Mouse (Mus musculus): ENCODE data around the gene Usp6nl. TPM values are rescaled to one million over a fixed set of nuclear protein-coding genes. Genes with fewer than 3 reads are reported as not detected.

Gene Usp6nl
- polyA plus RNA-seq, 1 experiment from 2014 or later = 12.2 TPM

- ATAC-seq (ENCODE audit: insufficient read depth, low FRiP score, low TSS enrichment) = no peak
- peaks cover 8% of the 10 kb centered on the region for H3K36me3 ChIP-seq (ENCODE audit: control insufficient read depth, insufficient read depth, low read length)
These were observed 113.9 kb downstream of the Usp6nl start for GRCm38 (mm10) chr2:6436085-6436950.

DNA sequence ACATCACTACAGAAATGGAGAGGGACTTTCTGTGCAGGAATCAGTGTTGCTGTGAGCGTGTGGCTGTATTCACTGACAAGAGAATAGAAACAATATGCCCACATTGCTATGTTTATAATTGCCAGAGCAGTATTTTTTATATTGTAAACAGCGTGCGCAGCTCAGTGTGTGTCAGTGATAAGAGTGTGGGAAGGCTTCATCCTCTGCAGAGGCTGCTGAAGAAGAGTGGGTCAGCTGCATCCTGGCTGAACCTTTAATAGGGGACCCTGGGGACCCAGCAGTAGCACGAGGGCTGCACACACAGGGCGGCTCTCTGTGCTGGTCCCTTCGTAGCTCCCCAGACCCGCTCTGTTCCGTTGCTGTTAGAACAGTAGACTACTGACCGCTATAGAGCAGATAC lies 119.2 kb downstream of the Usp6nl start:
- no peak overlapping the region for H3K4me2 ChIP-seq (ENCODE audit: low read depth)
- H3K27me3 ChIP-seq (ENCODE audit: control insufficient read depth, insufficient read depth, low read length) = no peaks in the 10 kb centered on the region
- ATAC-seq (ENCODE audit: insufficient read depth, low FRiP score, low TSS enrichment) (no peak), DNase-seq (ENCODE audit: low spot score) (no peak)
- no peaks in the 10 kb centered on the region for H3K9me3 ChIP-seq (ENCODE audit: control insufficient read depth, low read length)
- H3K4me3 ChIP-seq (ENCODE audit: low read depth, low read length) = no peak overlapping the region
- H3K4me1 ChIP-seq (ENCODE audit: control insufficient read depth, insufficient read depth, low read length) = no peaks in the 10 kb centered on the region
- WGBS = 88% methylated on average over 9 of the region's 9 CpGs
- H3K36me3 ChIP-seq (ENCODE audit: control insufficient read depth, insufficient read depth, low read length) = peaks cover 9% of the 10 kb centered on the region
- H3K9ac ChIP-seq (ENCODE audit: low read length) = no peak overlapping the region
- H3K27ac ChIP-seq (ENCODE audit: low read depth, low read length) = no peak overlapping the region

More at GRCm38 (mm10) chr2:6436085-6436950, 113.9 kb downstream of the Usp6nl start:
- Histone ChIP-seq H3K9ac (ENCODE audit: low read length) (no peak overlapping the region), H3K4me2 (ENCODE audit: low read depth) (no peak overlapping the region), H3K4me1 (ENCODE audit: control insufficient read depth, insufficient read depth, low read length) (no peaks in the 10 kb centered on the region), H3K27ac (ENCODE audit: low read depth, low read length) (no peak overlapping the region), H3K4me3 (ENCODE audit: low read depth, low read length) (no peak overlapping the region), H3K27me3 (ENCODE audit: control insufficient read depth, insufficient read depth, low read length) (no peaks in the 10 kb centered on the region), H3K9me3 (ENCODE audit: control insufficient read depth, low read length) (no peaks in the 10 kb centered on the region)
- WGBS = 82% methylated on average over 16 of the region's 16 CpGs
- peak; percentile 62 for DNase-seq (ENCODE audit: low spot score)

DNA sequence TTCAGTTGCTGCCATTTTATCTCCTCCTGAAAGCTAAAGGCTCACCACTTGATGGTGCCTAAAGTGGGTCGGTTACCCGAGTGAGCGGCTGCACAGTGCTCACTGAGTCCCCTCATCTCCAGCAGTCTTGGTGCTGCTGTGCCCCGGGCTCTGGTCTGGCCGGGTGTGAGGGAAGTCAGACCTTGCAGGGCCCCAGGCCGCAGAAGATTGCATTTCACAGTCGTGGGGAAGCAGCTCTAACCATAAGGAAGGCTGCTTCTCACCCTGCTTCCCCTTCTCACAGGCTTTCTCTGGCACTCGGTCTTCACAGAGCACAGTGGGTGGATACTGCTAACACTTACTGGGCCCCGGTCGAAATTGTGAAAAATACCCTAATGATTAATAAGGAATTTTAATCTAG lies 119.8 kb downstream of the Usp6nl start:
- WGBS = 90% methylated on average over 10 of the region's 10 CpGs
- H3K36me3 ChIP-seq (ENCODE audit: control insufficient read depth, insufficient read depth, low read length) = peaks cover 9% of the 10 kb centered on the region
- ATAC-seq (ENCODE audit: insufficient read depth, low FRiP score, low TSS enrichment) = no peak
- no peak for DNase-seq (ENCODE audit: low spot score)
- H3K27me3 ChIP-seq (ENCODE audit: control insufficient read depth, insufficient read depth, low read length) = no peaks in the 10 kb centered on the region
- no peak overlapping the region for H3K4me3 ChIP-seq (ENCODE audit: low read depth, low read length)
- no peaks in the 10 kb centered on the region for H3K9me3 ChIP-seq (ENCODE audit: control insufficient read depth, low read length)
- no peak overlapping the region for H3K4me2 ChIP-seq (ENCODE audit: low read depth)
- H3K4me1 ChIP-seq (ENCODE audit: control insufficient read depth, insufficient read depth, low read length) = no peaks in the 10 kb centered on the region
- no peak overlapping the region for H3K27ac ChIP-seq (ENCODE audit: low read depth, low read length)
- no peak overlapping the region for H3K9ac ChIP-seq (ENCODE audit: low read length)

DNA sequence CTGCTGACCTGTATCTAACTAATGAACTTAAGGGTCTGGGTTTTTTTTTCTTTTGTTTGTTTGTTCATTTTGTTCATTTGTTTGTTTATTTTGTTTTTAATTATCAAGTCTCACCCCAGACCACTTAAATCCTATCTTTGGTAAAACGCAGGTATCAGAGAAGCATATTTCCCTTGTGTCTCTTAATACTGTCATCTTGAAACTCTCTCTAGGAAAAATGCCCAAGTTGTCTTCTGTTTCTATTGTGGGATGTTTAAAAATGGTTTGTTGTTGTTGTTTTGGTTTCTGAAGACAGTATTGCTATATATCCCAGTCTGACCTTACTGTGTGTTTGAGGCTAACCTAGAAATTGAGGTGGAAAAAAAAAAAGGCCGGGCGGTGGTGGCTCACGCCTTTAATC lies 121.5 kb downstream of the Usp6nl start:
- no peaks in the 10 kb centered on the region for H3K4me1 ChIP-seq (ENCODE audit: control insufficient read depth, insufficient read depth, low read length)
- no peak overlapping the region for H3K9ac ChIP-seq (ENCODE audit: low read length)
- H3K36me3 ChIP-seq (ENCODE audit: control insufficient read depth, insufficient read depth, low read length) = peaks cover 9% of the 10 kb centered on the region
- DNase-seq (ENCODE audit: low spot score) (no peak), ATAC-seq (ENCODE audit: insufficient read depth, low FRiP score, low TSS enrichment) (no peak)
- H3K4me2 ChIP-seq (ENCODE audit: low read depth) = no peak overlapping the region
- H3K27ac ChIP-seq (ENCODE audit: low read depth, low read length) = no peak overlapping the region
- H3K27me3 ChIP-seq (ENCODE audit: control insufficient read depth, insufficient read depth, low read length) = no peaks in the 10 kb centered on the region
- WGBS = 96% methylated on average over 4 of the region's 4 CpGs
- H3K9me3 ChIP-seq (ENCODE audit: control insufficient read depth, low read length) = no peaks in the 10 kb centered on the region
- H3K4me3 ChIP-seq (ENCODE audit: low read depth, low read length) = no peak overlapping the region

DNA sequence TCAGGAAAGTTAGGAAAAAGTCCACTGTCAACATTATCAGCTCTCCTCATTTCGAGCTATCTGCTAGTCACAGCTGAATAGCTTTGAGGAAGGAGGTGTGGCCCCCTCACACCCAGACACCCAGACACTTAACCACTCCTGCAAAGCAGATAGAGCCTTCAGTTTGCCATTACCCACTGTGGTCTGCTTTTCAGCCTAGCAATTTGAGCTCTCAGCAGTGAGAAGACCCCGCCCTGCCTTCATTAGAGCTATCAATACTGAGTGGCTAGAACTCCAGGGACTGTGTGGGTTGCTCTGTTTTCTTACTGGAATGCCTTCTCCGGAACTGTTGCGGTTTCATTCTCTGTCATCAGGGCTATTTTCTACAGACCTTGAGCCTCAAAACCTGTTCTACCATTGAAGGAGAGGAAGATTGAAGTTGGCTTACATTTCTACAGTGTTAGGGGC lies 122.3 kb downstream of the Usp6nl start:
- H3K4me2 ChIP-seq (ENCODE audit: low read depth) = no peak overlapping the region
- no peak for DNase-seq (ENCODE audit: low spot score)

GRCm38 (mm10) chr2:6445858-6446257 lies 123.4 kb downstream of the Usp6nl start:
- H3K27me3 ChIP-seq (ENCODE audit: control insufficient read depth, insufficient read depth, low read length) = no peaks in the 10 kb centered on the region
- no peaks in the 10 kb centered on the region for H3K4me1 ChIP-seq (ENCODE audit: control insufficient read depth, insufficient read depth, low read length)
- H3K4me2 ChIP-seq (ENCODE audit: low read depth) = no peak overlapping the region
- no peaks in the 10 kb centered on the region for H3K9me3 ChIP-seq (ENCODE audit: control insufficient read depth, low read length)
- DNase-seq (ENCODE audit: low spot score) (no peak), ATAC-seq (ENCODE audit: insufficient read depth, low FRiP score, low TSS enrichment) (no peak)
- H3K4me3 ChIP-seq (ENCODE audit: low read depth, low read length) = no peak overlapping the region
- H3K36me3 ChIP-seq (ENCODE audit: control insufficient read depth, insufficient read depth, low read length) = peaks cover 6% of the 10 kb centered on the region
- 73% methylated on average over 4 of the region's 4 CpGs for WGBS
- H3K9ac ChIP-seq (ENCODE audit: low read length) = no peak overlapping the region
- H3K27ac ChIP-seq (ENCODE audit: low read depth, low read length) = no peak overlapping the region

More for the DNA sequence above, 122.3 kb downstream of the Usp6nl start:
- H3K4me3 ChIP-seq (ENCODE audit: low read depth, low read length) = no peak overlapping the region
- no peaks in the 10 kb centered on the region for H3K27me3 ChIP-seq (ENCODE audit: control insufficient read depth, insufficient read depth, low read length)
- no peak overlapping the region for H3K27ac ChIP-seq (ENCODE audit: low read depth, low read length)
- whole genome bisulfite sequencing = 76% methylated on average over 4 of the region's 4 CpGs
- H3K36me3 ChIP-seq (ENCODE audit: control insufficient read depth, insufficient read depth, low read length) = peaks cover 9% of the 10 kb centered on the region
- H3K4me1 ChIP-seq (ENCODE audit: control insufficient read depth, insufficient read depth, low read length) = no peaks in the 10 kb centered on the region
- no peaks in the 10 kb centered on the region for H3K9me3 ChIP-seq (ENCODE audit: control insufficient read depth, low read length)
- H3K9ac ChIP-seq (ENCODE audit: low read length) = no peak overlapping the region
- no peak for ATAC-seq (ENCODE audit: insufficient read depth, low FRiP score, low TSS enrichment)

- DNase-seq (ENCODE audit: low spot score) (no peak), ATAC-seq (ENCODE audit: insufficient read depth, low FRiP score, low TSS enrichment) (no peak)
- Histone ChIP-seq H3K9me3 (ENCODE audit: control insufficient read depth, low read length) (no peaks in the 10 kb centered on the region), H3K4me2 (ENCODE audit: low read depth) (no peak overlapping the region), H3K9ac (ENCODE audit: low read length) (no peak overlapping the region), H3K27ac (ENCODE audit: low read depth, low read length) (no peak overlapping the region), H3K27me3 (ENCODE audit: control insufficient read depth, insufficient read depth, low read length) (no peaks in the 10 kb centered on the region), H3K4me3 (ENCODE audit: low read depth, low read length) (no peak overlapping the region), H3K4me1 (ENCODE audit: control insufficient read depth, insufficient read depth, low read length) (no peaks in the 10 kb centered on the region), H3K36me3 (ENCODE audit: control insufficient read depth, insufficient read depth, low read length) (no peaks in the 10 kb centered on the region)
- 90% methylated on average over 2 of the region's 2 CpGs for WGBS
These were observed 126.4 kb downstream of the Usp6nl start for GRCm38 (mm10) chr2:6448880-6449279.

GRCm38 (mm10) chr2:6449656-6450055 lies 127.2 kb downstream of the Usp6nl start:
- H3K9me3 ChIP-seq (ENCODE audit: control insufficient read depth, low read length) = no peaks in the 10 kb centered on the region
- DNase-seq (ENCODE audit: low spot score) = no peak
- no peaks in the 10 kb centered on the region for H3K4me1 ChIP-seq (ENCODE audit: control insufficient read depth, insufficient read depth, low read length)
- no peak overlapping the region for H3K27ac ChIP-seq (ENCODE audit: low read depth, low read length)
- no peak overlapping the region for H3K9ac ChIP-seq (ENCODE audit: low read length)
- no peaks in the 10 kb centered on the region for H3K36me3 ChIP-seq (ENCODE audit: control insufficient read depth, insufficient read depth, low read length)
- H3K4me2 ChIP-seq (ENCODE audit: low read depth) = no peak overlapping the region
- no peak overlapping the region for H3K4me3 ChIP-seq (ENCODE audit: low read depth, low read length)
- H3K27me3 ChIP-seq (ENCODE audit: control insufficient read depth, insufficient read depth, low read length) = no peaks in the 10 kb centered on the region
- no peak for ATAC-seq (ENCODE audit: insufficient read depth, low FRiP score, low TSS enrichment)
- WGBS = 25% methylated on average over 3 of the region's 3 CpGs

DNA sequence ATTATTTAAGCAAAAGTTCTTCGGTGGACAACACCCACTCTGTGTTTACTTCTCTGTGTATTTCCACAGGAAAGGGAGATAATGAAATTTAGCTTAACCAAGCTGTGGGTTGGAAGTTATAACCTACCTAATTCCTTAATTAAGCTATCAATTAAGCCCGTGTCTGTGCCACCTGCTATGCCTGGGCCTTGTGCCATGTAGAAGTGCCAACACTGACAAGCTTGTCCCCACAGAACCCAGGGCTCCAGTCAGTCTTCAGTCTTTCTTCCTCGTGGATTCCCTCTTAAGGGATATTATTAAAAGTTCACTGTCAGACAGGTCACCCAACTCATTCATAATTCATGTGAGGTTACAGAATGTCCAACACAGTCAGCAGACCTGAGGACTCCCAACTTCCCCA lies 128.1 kb downstream of the Usp6nl start:
- no peaks in the 10 kb centered on the region for H3K9me3 ChIP-seq (ENCODE audit: control insufficient read depth, low read length)
- H3K27me3 ChIP-seq (ENCODE audit: control insufficient read depth, insufficient read depth, low read length) = no peaks in the 10 kb centered on the region
- no peak overlapping the region for H3K4me2 ChIP-seq (ENCODE audit: low read depth)
- 96% methylated on average over 3 of the region's 3 CpGs for WGBS
- no peak for ATAC-seq (ENCODE audit: insufficient read depth, low FRiP score, low TSS enrichment)
- H3K4me1 ChIP-seq (ENCODE audit: control insufficient read depth, insufficient read depth, low read length) = no peaks in the 10 kb centered on the region
- no peak overlapping the region for H3K4me3 ChIP-seq (ENCODE audit: low read depth, low read length)
- no peak overlapping the region for H3K9ac ChIP-seq (ENCODE audit: low read length)
- DNase-seq (ENCODE audit: low spot score) = no peak
- no peaks in the 10 kb centered on the region for H3K36me3 ChIP-seq (ENCODE audit: control insufficient read depth, insufficient read depth, low read length)
- H3K27ac ChIP-seq (ENCODE audit: low read depth, low read length) = no peak overlapping the region

Data from neural tube, embryonic 11.5 days (tissue).